Mouse (Mus musculus) heart, embryonic 16.5 days (tissue): ENCODE data around the gene B4galt2. TPM values are rescaled to one million over a fixed set of nuclear protein-coding genes. Genes with fewer than 3 reads are reported as not detected.
A peak's percentile ranks its signal among the peaks of the same experiment; 100 is the strongest.

Experiments
- ATAC-seq: fragments of 200-750 bp; cut with Nextera tagmentation; replicated peaks from 2 replicates; pipeline ENCODE4 v1.8.0; 2017; ENCODE audit warnings: moderate number of reproducible peaks; ENCODE audit not compliant: insufficient read depth, low FRiP score; ENCODE audit errors: extremely low read depth
- H3K27ac ChIP-seq: fragments of 300-500 bp; sonication (generic); 2 replicates; pipeline ENCODE4 v1.5.1; 2014; ENCODE audit warnings: mild to moderate bottlenecking, low read length, control low read depth, moderate library complexity
- H3K27me3 ChIP-seq: fragments of 300-500 bp; sonication (generic); 2 replicates; pipeline ENCODE4 v1.6.1; 2014; ENCODE audit warnings: low read length, mixed read lengths; ENCODE audit not compliant: control insufficient read depth, insufficient read depth
- H3K36me3 ChIP-seq: fragments of 300-500 bp; sonication (generic); 2 replicates; pipeline ENCODE4 v1.6.1; 2014; ENCODE audit not compliant: control insufficient read depth, insufficient read depth
- H3K4me1 ChIP-seq: fragments of 300-500 bp; sonication (generic); 2 replicates; pipeline ENCODE4 v1.6.1; 2014; ENCODE audit warnings: low read length, mixed read lengths; ENCODE audit not compliant: control insufficient read depth, insufficient read depth
- H3K4me2 ChIP-seq: fragments of 300-500 bp; sonication (generic); 2 replicates; pipeline ENCODE4 v1.6.1; 2014; ENCODE audit warnings: low read depth, mild to moderate bottlenecking, control low read depth, low read length
- H3K4me3 ChIP-seq: fragments of 300-500 bp; sonication (generic); 2 replicates; pipeline ENCODE4 v1.5.1; 2014; ENCODE audit warnings: mild to moderate bottlenecking, control low read depth, low read length
- H3K9ac ChIP-seq: fragments of 300-500 bp; sonication (generic); 2 replicates; pipeline ENCODE4 v1.6.1; 2014; ENCODE audit warnings: low read length, control low read depth
- H3K9me3 ChIP-seq: fragments of 300-500 bp; sonication (generic); replicated peaks from 2 replicates; pipeline ENCODE4 v1.6.1; 2016; ENCODE audit warnings: low read length; ENCODE audit not compliant: control insufficient read depth
- WGBS: fragments of 180-500 bp; shearing (Covaris S2); extraction: QIAGEN DNeasy Blood & Tissue Kit; methylation state at CpG from one replicate; pipeline ENCODE4 v1.1.7; 2014; 5-methylcytosine and 5-hydroxymethylcytosine counted together
- polyA plus RNA-seq: library from polyadenylated mRNA; unstranded; fragments of >200 nt; fragmentation: Nextera tagmentation; extraction: Ambion mirVana; gene quantifications from 2 replicates; pipeline ENCODE4 v1.2.1, GENCODE M21; 2015

The B4galt2 gene
- polyA plus RNA-seq, 1 experiment from 2014 or later: 8.6 TPM

DNA sequence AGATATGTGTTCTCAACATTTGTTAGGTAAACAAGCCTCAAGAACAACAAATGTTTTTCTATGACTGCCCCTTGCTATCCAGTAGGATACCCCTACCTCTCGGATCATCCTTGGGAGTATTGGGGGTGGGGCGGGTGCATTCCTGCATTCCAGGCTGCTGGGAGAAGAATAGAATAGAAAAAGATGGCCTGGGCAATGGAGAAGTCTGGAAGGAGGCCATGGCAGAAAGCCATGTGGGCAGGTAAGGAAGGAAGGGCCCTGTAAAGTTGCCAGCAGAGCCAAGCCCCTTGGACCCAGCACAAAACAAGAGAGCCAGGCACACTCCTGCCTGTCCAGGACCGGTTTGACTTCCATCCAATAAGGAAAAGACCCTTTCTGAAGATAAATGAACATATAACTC, 30.1 kb upstream of the B4galt2 start:
- Histone ChIP-seq H3K27ac (no peak overlapping the region), H3K4me1 (peaks cover 44% of the 10 kb centered on the region), H3K36me3 (peaks cover 12% of the 10 kb centered on the region)

GRCm38 (mm10) chr4:117912685-117913273, 29.5 kb upstream of the B4galt2 start:
- Histone ChIP-seq H3K4me1 (peaks cover 38% of the 10 kb centered on the region), H3K9ac (no peak overlapping the region), H3K4me2 (peak overlapping the region; percentile 99; the same call in 1 of the 2 replicates), H3K27ac (no peak overlapping the region), H3K9me3 (no peaks in the 10 kb centered on the region), H3K4me3 (peak overlapping the region; percentile 63; the same call in 1 of the 2 replicates), H3K27me3 (no peaks in the 10 kb centered on the region), H3K36me3 (peaks cover 12% of the 10 kb centered on the region)
- WGBS: 67% methylated on average over 7 of the region's 7 CpGs
- no peak for ATAC-seq

More for the DNA sequence above, 30.1 kb upstream of the B4galt2 start:
- ATAC-seq: no peak
- Histone ChIP-seq H3K9me3 (no peaks in the 10 kb centered on the region), H3K4me2 (peak overlapping the region; percentile 99), H3K4me3 (peak overlapping the region; percentile 63), H3K9ac (peak overlapping the region; percentile 87), H3K27me3 (no peaks in the 10 kb centered on the region)
- WGBS: 50% methylated on average over 3 of the region's 3 CpGs

DNA sequence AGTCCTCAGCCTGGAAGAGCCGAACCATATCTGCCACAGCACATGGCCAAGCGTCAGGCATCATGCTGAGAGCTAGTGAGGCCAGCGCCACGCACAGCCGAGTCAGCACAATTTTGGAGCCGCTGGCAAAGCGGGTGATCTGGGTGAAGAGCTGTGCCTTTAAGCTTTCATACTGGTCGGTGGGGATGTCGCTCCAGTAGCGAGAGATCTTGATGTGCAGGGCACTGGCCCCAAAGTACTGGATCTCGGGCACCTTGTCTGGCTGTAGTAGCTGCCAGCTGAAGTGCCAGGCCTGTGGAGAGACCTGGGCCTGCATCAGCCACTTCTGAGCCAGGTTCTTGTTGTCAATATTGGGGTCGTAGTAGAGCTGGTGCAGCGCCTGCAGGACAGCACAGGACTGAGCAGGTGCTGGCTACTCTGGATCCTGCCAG, 28.9 kb upstream of the B4galt2 start:
- H3K4me1 ChIP-seq: peaks cover 38% of the 10 kb centered on the region
- no peak overlapping the region for H3K9ac ChIP-seq

DNA sequence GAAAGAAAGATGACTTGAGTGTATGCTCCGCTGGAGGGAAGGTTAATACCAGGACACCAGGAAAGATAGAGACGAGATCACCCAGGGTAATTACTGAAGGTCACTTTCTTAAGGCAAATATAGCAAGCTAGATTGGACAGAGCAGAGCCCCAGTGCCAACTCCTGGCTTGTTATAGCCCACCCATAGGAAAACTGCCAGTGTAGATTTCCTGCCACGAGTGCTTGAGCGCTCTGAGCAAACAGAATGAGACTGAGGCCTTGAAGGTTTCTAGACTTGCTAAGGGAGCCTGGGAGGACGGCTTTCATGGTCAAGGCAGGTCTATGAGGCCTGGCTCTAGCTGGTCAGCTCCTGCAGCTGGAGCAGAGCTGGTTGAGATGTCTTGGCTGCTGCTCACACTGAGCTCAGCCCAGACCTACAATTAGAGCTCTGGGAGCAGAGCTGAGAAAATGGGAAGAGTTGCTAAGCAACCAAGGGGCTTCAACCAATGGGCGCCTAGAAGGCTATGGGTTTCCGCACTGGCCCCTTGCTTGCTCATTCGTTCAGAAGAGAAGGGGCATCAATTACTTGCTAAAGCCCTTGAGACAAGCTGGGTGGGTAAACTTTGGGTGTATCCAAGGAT, 25.7 kb upstream of the B4galt2 start:
- H3K4me2 ChIP-seq: no peak overlapping the region
- H3K9ac ChIP-seq: 0 out of 2 replicates have a peak overlapping the region, but pooled peaks have one; percentile 15
- 73% methylated on average over 8 of the region's 8 CpGs for WGBS
- no peak overlapping the region for H3K27ac ChIP-seq
- H3K36me3 ChIP-seq: peaks cover 24% of the 10 kb centered on the region
- no peaks in the 10 kb centered on the region for H3K27me3 ChIP-seq
- ATAC-seq: no peak
- peaks cover 25% of the 10 kb centered on the region for H3K4me1 ChIP-seq
- no peaks in the 10 kb centered on the region for H3K9me3 ChIP-seq
- H3K4me3 ChIP-seq: no peak overlapping the region

More for the DNA sequence above, 28.9 kb upstream of the B4galt2 start:
- Histone ChIP-seq H3K4me3 (no peak overlapping the region), H3K36me3 (peaks cover 12% of the 10 kb centered on the region), H3K27me3 (no peaks in the 10 kb centered on the region), H3K4me2 (no peak overlapping the region), H3K9me3 (no peaks in the 10 kb centered on the region), H3K27ac (no peak overlapping the region)
- ATAC-seq: no peak
- 90% methylated on average over 13 of the region's 13 CpGs for WGBS

GRCm38 (mm10) chr4:117906196-117906595, 22.9 kb upstream of the B4galt2 start:
- peaks cover 11% of the 10 kb centered on the region; the same call in 1 of the 2 replicates for H3K4me1 ChIP-seq
- H3K4me3 ChIP-seq: no peak overlapping the region
- no peak overlapping the region for H3K4me2 ChIP-seq
- H3K9me3 ChIP-seq: no peaks in the 10 kb centered on the region
- WGBS: 79% methylated on average over 3 of the region's 3 CpGs
- H3K36me3 ChIP-seq: peaks cover 35% of the 10 kb centered on the region
- ATAC-seq: no peak
- H3K27me3 ChIP-seq: no peaks in the 10 kb centered on the region
- no peak overlapping the region for H3K27ac ChIP-seq
- H3K9ac ChIP-seq: no peak overlapping the region

- H3K27ac ChIP-seq: no peak overlapping the region
- H3K4me1 ChIP-seq: peaks cover 9% of the 10 kb centered on the region; the same call in 1 of the 2 replicates
- H3K4me3 ChIP-seq: no peak overlapping the region
- no peak overlapping the region for H3K4me2 ChIP-seq
- ATAC-seq: no peak
- H3K27me3 ChIP-seq: no peaks in the 10 kb centered on the region
- peaks cover 43% of the 10 kb centered on the region for H3K36me3 ChIP-seq
- 85% methylated on average over 8 of the region's 8 CpGs for WGBS
- no peaks in the 10 kb centered on the region for H3K9me3 ChIP-seq
- no peak overlapping the region for H3K9ac ChIP-seq
Measured at GRCm38 (mm10) chr4:117904761-117905160, 21.5 kb upstream of the B4galt2 start.

DNA sequence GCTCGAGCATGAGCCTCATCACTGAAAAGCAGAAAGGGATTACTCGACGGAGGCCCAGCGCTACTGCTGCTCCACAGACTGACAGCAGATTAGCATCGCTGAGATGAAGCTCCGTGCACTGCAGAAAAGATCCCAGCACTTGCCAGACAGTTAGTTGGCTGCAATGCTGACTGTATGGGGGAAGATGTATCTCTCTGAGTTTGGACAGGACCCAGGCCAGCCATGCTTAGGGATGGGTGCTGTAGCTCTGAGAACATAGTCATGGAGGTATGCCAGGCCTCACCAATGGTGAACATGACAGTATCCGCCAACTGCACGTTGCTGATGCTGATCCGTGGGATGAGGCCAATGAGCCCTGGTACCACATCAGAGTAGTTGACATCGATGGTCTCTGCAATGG, 20.8 kb upstream of the B4galt2 start:
- H3K4me1 ChIP-seq: peaks cover 5% of the 10 kb centered on the region; the same call in 1 of the 2 replicates
- ATAC-seq: no peak
- no peak overlapping the region for H3K4me2 ChIP-seq
- H3K27me3 ChIP-seq: no peaks in the 10 kb centered on the region
- 84% methylated on average over 10 of the region's 10 CpGs for WGBS
- H3K4me3 ChIP-seq: no peak overlapping the region
- H3K9ac ChIP-seq: no peak overlapping the region
- no peaks in the 10 kb centered on the region for H3K9me3 ChIP-seq
- no peak overlapping the region for H3K27ac ChIP-seq
- peaks cover 50% of the 10 kb centered on the region for H3K36me3 ChIP-seq

DNA sequence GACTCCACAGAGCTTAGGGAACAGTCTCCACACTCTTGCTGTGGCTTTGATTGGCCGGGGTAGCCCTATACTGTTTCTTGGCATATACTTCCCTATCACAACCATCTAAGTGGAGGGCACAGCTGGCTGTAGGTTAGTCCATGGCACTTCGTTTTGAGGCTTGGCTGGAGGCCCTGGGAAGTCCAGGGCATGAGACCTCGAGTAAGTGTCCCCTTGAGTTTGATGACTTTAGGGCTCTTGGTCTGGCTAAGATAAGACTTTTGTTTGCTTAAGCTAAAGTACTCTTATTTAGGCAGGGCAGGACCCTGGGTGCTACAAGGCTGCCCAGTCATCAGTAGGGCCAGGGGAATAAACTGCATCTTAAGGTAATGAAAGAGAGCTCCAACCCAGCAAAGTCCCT, 14.8 kb upstream of the B4galt2 start:
- Histone ChIP-seq H3K9me3 (no peaks in the 10 kb centered on the region), H3K36me3 (peaks cover 45% of the 10 kb centered on the region), H3K4me2 (no peak overlapping the region), H3K27ac (no peak overlapping the region), H3K4me1 (no peaks in the 10 kb centered on the region), H3K27me3 (no peaks in the 10 kb centered on the region), H3K9ac (no peak overlapping the region), H3K4me3 (no peak overlapping the region)
- ATAC-seq: no peak
- WGBS: 68% methylated on average over 3 of the region's 3 CpGs

DNA sequence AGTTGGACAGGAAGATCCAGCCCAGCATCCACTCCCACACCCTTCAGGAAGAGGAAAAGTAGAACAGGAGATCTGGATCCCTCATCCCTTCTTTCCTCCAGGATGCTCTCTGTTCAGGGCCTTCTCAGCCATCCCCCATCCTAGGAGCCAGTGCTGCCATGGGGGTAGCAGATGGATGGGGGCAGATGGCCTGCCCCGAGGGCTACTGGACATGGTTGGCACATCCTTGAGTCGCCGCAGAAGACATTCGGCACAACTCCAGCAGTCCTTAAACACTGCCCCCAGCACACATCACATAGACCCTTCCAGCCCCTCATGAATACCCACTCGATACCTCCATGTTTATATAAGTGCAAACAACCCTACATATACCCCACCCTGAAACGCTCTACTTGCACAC, 12.7 kb upstream of the B4galt2 start:
- 98% methylated on average over 6 of the region's 6 CpGs for WGBS
- Histone ChIP-seq H3K4me1 (peaks cover 4% of the 10 kb centered on the region), H3K4me3 (no peak overlapping the region), H3K9ac (no peak overlapping the region), H3K27me3 (no peaks in the 10 kb centered on the region), H3K9me3 (no peaks in the 10 kb centered on the region), H3K36me3 (peaks cover 35% of the 10 kb centered on the region; the same call in 1 of the 2 replicates), H3K27ac (no peak overlapping the region), H3K4me2 (no peak overlapping the region)
- no peak for ATAC-seq
